Mouse (Mus musculus) leukemia stem cell, adult 10-12 weeks (primary cell): ENCODE measurements around the gene Trabd. TPM values are rescaled to one million over a fixed set of nuclear protein-coding genes. Genes with fewer than 3 reads are reported as not detected.

ENCODE experiments used
- polyA plus RNA-seq: library from polyadenylated mRNA; stranded (reverse); fragments of >175 nt; gene quantifications from 2 replicates; pipeline ENCODE4 v1.2.3, GENCODE M21; 2012; ENCODE audit warnings: low replicate concordance

Gene Trabd
- 62.8 and 117 TPM in 2 replicates for polyA plus RNA-seq

DNA sequence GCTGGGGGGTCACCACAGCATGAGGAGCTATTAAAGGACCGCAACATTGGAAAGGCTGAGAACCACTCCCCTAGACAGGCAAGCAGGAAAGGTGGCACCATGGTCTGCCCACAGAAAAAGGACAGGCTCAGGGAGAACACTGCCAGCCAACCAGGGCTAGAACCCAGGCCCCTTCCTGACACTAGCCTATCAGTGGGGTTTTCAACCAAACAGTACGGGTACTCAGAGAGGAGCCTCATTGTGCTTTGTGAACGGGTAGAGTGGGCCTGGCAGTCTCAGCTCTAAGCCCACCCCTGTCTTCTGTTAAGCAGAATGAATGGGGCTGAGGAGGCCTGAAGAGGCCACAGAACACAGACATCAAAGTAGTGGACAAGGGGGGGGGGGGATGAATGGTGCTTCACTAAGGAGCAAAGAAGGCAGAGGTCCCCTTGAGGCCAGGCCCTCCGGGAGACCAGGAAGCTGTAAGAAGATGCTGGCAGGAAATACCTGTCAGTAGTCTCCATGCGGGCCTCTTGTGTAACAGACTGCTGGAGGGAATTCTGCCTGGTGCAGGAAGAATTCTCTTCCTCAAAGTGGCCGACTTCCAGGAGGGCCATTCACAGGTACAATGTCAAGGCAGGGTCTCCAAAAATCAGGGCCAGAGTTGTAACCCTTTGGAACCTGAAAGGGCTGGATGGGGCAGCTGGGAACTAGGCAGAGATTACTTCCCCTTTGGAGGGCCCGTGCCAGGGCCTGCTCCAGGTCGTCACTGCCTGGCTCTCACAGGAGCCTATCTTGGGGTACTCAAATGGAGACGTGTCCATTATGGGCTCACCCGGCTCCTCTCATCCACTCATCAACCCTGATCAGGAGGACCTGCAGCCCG lies at the start of gene Trabd:
Trabd (plus strand) TSS at position 512 of the 865 bp plus-strand sequence.

DNA sequence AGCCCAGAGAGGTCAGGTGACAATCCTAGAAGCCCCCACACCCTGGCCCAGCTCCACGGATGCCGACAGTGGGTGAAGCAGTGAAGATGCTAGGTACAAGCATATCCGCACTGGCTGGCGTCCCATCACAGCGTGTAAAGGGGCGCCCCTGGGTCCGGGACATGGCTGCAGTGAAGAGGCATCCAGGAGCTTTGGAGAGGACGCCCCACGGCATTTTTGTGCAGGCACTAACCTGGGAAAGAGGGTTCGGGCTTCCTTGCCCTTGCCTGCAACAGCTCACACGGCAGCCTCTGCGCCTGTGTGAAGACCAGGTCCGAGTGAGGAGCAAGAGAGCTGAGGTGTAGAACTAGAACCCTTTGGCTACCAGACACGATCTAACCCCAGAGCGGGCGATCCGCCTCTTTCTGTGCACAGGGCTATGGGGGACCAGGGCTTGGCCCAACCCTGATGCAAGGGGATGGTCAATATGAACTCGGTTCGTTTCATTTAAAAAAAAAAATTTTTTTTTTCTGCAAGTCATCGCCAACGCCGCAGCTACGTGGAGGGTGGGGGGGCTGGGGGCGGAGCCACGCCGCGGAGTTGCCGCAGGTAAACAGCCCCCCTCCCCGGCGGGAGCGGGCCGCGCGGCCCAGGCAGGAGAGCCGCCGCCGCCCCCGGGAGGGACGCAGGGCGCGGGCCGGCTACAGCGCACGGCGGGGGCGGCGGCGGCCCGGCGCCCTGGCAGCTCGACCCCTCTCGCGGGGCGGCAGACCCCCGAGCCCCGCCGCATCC lies 15.6 kb upstream of the Trabd start, which contains the start of gene Panx2:
Panx2 (plus strand) TSS at position 574 of the 771 bp plus-strand sequence.

DNA sequence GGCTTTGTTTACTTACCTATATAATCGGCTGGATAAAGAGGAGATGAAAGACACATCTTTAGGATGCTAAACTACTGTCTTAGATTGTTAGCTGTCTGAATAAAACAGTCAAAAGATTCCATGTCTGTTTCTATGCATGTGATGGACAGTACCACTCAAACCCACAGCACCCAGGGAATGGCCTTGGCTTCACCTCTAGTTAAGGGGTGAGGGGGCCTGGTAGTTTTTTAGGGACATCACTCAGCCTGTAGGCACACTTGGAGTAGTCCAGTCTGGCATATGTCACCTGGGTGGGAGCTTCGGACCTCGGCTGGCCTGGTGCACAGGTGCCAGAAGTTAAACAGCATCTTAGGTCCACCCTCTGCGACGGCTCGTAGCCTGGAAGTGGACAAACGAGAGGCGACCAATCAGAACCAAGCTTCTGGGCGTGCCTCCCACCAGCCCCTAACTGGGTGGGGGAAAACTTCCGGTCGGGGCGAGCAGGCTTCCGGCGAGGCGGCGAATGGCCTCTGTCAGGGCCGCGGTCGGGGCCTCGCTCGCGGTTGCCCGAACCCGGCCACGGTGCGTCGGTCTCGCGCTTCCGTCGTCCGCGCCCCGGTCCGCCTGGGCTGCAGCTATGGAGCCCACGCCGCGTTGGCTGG lies 13.8 kb downstream of the Trabd start, which contains the start of gene Selenoo:
Selenoo (plus strand) TSS at position 478 of the 641 bp plus-strand sequence.

DNA sequence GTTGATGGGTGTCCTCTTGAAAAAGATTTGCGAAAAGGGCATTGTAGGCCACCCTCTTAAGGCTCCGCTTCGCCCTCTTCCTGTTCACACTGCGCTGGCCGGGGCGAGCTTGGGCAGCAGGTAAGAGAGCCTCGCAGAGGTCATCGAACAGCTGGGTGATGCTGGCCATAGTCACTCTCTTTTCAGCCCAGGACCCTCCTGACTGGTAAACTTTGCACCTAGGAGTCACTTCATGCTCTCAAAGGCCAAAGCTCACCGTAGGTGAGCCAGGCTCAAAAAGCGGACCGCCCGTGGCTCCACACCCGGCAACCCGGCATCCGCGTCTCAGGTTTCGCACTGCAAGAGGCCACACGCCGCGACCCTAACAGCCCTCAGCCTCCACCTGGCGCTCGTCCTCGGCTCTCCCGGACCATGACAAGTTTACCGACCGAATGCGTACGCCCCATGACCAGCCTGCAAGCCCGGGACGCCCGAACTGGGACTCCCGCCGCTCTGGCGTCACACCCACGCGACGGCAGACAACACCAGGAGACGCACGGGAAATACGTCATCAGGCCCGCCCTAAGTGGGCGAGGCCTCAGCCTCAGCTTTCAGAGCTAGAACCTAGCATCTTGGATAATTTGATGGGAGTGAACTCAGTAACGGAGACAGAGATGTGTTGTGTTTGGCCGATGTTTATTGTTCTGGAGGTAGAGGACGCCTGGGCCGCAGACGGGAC lies 47.9 kb downstream of the Trabd start, which contains the start of gene Tubgcp6:
Tubgcp6 (minus strand) TSS at position 464 of the 718 bp plus-strand sequence.

DNA sequence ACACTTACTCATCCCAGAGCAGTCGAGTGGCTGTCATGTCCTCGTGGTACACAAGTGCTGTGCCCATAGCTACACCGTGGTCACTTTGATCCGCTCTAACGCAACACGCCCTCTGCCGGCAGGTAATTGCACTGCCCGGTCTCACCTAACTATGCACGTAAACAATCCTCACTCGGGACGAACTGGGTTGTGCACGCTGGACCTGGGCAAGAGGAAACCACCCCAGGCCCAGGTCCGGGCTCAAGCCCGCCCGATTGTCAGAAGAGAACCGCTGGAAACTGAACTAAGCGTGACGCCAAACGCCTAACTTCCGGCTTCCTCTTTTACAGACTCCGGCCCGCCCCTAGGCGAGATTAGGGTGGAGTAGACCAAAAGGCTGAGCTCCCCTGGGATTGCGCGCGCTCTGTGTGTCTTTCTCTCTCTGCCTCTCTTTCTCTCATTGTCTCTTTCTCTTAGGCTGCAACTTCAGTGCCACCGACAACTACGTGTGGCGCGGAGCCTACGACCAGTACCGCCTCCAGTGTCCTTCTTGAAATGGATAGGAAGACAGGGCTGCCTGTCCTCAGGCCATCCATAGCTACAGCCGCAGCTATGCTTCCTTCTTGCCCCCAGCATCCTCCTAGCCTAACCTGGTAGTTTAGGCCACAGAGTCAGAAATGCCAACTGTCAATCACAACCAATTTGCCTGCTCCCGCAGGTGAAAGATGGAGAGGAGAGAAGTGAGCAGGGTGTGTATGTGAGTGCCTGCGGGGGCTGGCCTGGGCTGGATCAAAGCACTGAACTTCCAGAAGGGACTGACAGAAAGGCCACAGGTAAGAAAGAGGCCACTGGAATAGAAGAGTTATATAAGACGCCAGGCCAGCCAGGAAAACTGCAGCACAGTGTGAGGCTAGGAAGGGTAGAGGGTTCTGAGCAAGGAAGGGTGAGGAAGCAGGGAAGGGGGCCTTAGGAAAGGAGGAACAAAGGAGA lies 53.7 kb downstream of the Trabd start, which contains the start of gene Hdac10:
Hdac10 (minus strand) TSS at position 319 of the 969 bp plus-strand sequence.

Other genes starting within 250 kb of the Trabd start
- 27.3 and 27.5 TPM in 2 replicates for gene Pim3, start 212.9 kb upstream of the Trabd start, polyA plus RNA-seq
- not detected in 2 replicates for gene Ttll8, start 120.7 kb upstream of the Trabd start, polyA plus RNA-seq
- not detected in 2 replicates for gene Mlc1, start 96.1 kb upstream of the Trabd start, polyA plus RNA-seq
- gene Mov10l1, start 92.2 kb upstream of the Trabd start, polyA plus RNA-seq: not detected in 2 replicates
- gene Panx2, start 15.4 kb upstream of the Trabd start, polyA plus RNA-seq: not detected in 2 replicates
- gene Selenoo, start 14.0 kb downstream of the Trabd start, polyA plus RNA-seq: 7.3 and 9.5 TPM in 2 replicates
- 82.7 and 89.7 TPM in 2 replicates for gene Tubgcp6, start 48.0 kb downstream of the Trabd start, polyA plus RNA-seq
- gene Hdac10, start 53.6 kb downstream of the Trabd start, polyA plus RNA-seq: 2.0 and 15.1 TPM in 2 replicates
- gene Mapk12, start 65.6 kb downstream of the Trabd start, polyA plus RNA-seq: 0.58 and 3.5 TPM in 2 replicates
- gene Mapk11, start 74.5 kb downstream of the Trabd start, polyA plus RNA-seq: 0.88 and 3.9 TPM in 2 replicates
- 57.1 and 82.4 TPM in 2 replicates for gene Plxnb2, start 105.7 kb downstream of the Trabd start, polyA plus RNA-seq
- 18.1 and 27.5 TPM in 2 replicates for gene Dennd6b, start 121.4 kb downstream of the Trabd start, polyA plus RNA-seq
- 171 and 186 TPM in 2 replicates for gene Ppp6r2, start 136.4 kb downstream of the Trabd start, polyA plus RNA-seq
- gene Sbf1, start 240.2 kb downstream of the Trabd start, polyA plus RNA-seq: 168 and 221 TPM in 2 replicates
- gene Adm2, start 247.6 kb downstream of the Trabd start, polyA plus RNA-seq: 1.4 and 3.0 TPM in 2 replicates